Mouse (Mus musculus): ENCODE results near the gene Id1.

GRCm38 (mm10) chr2:152784640-152785039 is 48.6 kb downstream of the Id1 start:
- TF ChIP-seq CTCF (IDR thresholded peaks at IDR 0.05; ENCODE audit: extremely low read depth, insufficient read depth, insufficient read length, insufficient replicate concordance) (no peak), POLR2A (IDR thresholded peaks at IDR 0.05; ENCODE audit: low read depth, low read length) (no peak)
